Mouse (Mus musculus): Measurements from ENCODE around the gene Exosc2. TPM values are rescaled to one million over a fixed set of nuclear protein-coding genes. Genes with fewer than 3 reads are reported as not detected.
A peak's percentile ranks its signal among the peaks of the same experiment; 100 is the strongest.

Exosc2 gene
- total and polyA plus RNA-seq, 2 experiments from 2014 or later: 31.1 to 36.5 TPM

DNA sequence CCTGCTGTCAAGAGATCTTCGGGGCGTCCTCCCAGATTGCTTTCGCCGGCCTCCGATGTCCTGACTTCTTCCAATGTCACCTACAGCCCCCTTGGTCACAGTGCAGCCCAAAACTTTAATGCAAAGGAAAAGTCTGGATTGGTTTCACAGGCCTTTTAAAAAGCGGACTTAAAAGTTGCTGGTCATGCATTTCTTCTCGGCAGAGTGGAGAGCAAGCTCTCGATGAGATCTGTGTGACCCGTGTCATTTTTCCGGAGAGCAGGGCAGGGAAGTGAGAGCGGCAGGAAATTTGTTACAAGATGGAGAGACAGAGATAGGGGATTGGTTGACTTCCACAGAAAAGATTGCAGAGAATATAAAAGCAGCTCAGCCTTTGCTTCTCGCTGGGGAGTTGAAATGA lies 18.5 kb downstream of the Exosc2 start:
- peak overlapping the region; percentile 94 for H3K4me2 ChIP-seq (ENCODE audit: low read depth, low read length)
- no peaks in the 10 kb centered on the region for H3K9me3 ChIP-seq (ENCODE audit: low read length)
- DNase-seq (ENCODE audit: low spot score) (no peak), ATAC-seq (no peak)
- no peaks in the 10 kb centered on the region for H3K36me3 ChIP-seq (ENCODE audit: insufficient read depth, low read length)
- under 1% methylated on average over 12 of the region's 12 CpGs for WGBS
- peak overlapping the region; percentile 91 for H3K27ac ChIP-seq
- H3K4me3 ChIP-seq (ENCODE audit: low read length): peak overlapping the region; percentile 97
- H3K4me1 ChIP-seq (ENCODE audit: insufficient read depth, low read length): peaks cover 15% of the 10 kb centered on the region
- no peaks in the 10 kb centered on the region for H3K27me3 ChIP-seq (ENCODE audit: insufficient read depth, low read length)
- TF ChIP-seq CTCF (IDR thresholded peaks at IDR 0.05; ENCODE audit: low read depth): no peak
- H3K9ac ChIP-seq (replicated peaks; ENCODE audit: low read length): peak overlapping the region; percentile 87

DNA sequence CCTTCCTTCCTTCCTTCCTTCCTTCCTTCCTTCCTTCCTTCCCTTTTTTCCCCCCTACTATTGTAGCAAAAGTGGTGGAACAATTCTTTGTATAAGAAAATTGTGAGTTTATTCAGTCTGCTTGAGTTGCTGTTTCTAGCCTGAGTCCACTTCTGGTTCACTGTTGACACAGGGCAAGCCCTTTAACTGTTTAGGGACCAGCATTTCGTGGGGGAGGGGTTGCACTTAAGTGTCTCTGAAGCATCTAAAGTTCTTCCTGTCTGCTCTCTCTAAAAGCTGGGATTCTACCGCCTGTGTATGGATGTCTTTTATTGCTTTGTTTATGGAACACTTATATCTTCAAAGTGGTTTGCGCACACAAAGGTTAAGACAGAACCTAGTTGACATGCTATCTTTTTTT lies 19.5 kb downstream of the Exosc2 start:
- Histone ChIP-seq H3K4me1 (ENCODE audit: insufficient read depth, low read length) (peaks cover 15% of the 10 kb centered on the region), H3K27me3 (ENCODE audit: insufficient read depth, low read length) (no peaks in the 10 kb centered on the region), H3K4me2 (ENCODE audit: low read depth, low read length) (peak overlapping the region; percentile 94), H3K4me3 (ENCODE audit: low read length) (peak overlapping the region; percentile 97), H3K9me3 (ENCODE audit: low read length) (no peaks in the 10 kb centered on the region), H3K36me3 (ENCODE audit: insufficient read depth, low read length) (no peaks in the 10 kb centered on the region), H3K9ac (replicated peaks; ENCODE audit: low read length) (no peak overlapping the region; the same call in 1 of the 2 replicates), H3K27ac (no peak overlapping the region)
- ATAC-seq (no peak), DNase-seq (ENCODE audit: low spot score) (no peak)
- TF ChIP-seq CTCF (IDR thresholded peaks at IDR 0.05; ENCODE audit: low read depth): no peak
- 60% methylated on average over 3 of the region's 3 CpGs for WGBS

DNA sequence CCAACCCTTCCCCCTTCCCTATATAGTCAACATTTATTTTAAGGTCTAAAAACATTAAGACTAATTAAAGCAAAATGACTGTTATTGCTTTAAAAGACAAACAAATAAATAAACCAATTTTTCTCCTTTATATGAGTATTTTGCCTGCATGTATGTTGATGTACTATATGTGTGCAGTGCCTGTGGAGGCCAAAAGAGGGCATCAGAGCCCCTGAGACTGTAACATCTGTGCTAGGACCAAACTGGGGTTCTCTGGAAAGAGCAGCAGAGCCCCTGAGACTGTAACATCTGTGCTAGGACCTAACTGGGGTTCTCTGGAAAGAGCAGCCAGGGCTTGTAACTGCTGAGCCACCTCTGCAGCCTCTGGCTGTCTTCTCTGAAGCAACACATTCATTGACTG lies 27.7 kb downstream of the Exosc2 start:
- no peak for DNase-seq (ENCODE audit: low spot score)
- no peak overlapping the region for H3K4me2 ChIP-seq (ENCODE audit: low read depth, low read length)
- H3K27ac ChIP-seq: no peak overlapping the region
- H3K4me1 ChIP-seq (ENCODE audit: insufficient read depth, low read length): no peaks in the 10 kb centered on the region
- no peaks in the 10 kb centered on the region for H3K9me3 ChIP-seq (ENCODE audit: low read length)
- no peaks in the 10 kb centered on the region for H3K27me3 ChIP-seq (ENCODE audit: insufficient read depth, low read length)
- H3K4me3 ChIP-seq (ENCODE audit: low read length): no peak overlapping the region
- H3K9ac ChIP-seq (replicated peaks; ENCODE audit: low read length): no peak overlapping the region
- H3K36me3 ChIP-seq (ENCODE audit: insufficient read depth, low read length): peaks cover 9% of the 10 kb centered on the region; the same call in 1 of the 2 replicates
- ATAC-seq: no peak
- peak; percentile 59 for TF ChIP-seq CTCF (IDR thresholded peaks at IDR 0.05; ENCODE audit: low read depth)

DNA sequence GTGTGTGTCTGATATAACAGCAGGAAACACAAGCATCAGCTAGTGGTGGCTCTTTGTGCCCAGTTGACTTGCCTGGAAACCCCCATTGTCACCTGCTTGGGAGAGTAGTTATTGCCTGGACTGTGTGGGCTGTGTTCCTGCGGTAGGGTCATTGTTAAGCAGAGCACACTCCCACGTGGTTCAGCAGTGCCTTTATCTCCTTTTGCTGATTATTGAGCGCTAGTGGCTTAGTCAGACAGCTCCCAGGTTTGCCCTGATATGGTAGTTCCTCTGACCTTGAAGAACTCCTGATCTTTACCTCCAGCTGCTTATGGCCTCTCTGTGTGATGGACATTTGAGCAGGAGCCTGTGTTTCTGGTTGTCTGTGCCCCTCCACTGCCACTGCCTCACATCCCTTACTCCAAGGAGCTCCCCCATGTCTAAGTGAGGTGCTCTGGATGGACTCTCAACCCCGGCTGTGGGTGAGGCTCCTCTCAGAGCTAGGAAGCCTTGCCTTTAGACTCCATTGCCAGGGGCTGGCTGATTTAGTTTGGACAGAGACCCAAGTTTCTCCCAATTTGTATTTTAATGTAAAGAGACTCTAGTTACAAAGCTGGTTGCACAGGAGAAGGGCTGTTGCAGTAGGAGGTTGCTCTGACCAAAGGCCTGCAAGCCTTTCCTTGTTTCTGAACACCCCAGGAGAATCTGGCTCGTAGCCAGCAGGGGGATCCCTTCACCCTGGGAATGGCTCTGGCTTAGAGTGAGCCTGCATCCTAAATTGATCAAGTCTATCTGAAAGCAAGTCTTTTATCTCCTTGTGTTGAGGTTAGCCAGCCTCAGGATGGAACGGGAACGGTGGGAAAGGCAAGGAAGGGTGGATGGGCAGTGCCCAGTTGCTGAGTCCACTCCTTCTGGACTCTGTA lies 30.3 kb downstream of the Exosc2 start:
- H3K27me3 ChIP-seq (ENCODE audit: insufficient read depth, low read length): no peaks in the 10 kb centered on the region
- peaks cover 4% of the 10 kb centered on the region; the same call in 1 of the 2 replicates for H3K36me3 ChIP-seq (ENCODE audit: insufficient read depth, low read length)
- WGBS: 43% methylated on average over 7 of the region's 7 CpGs
- ATAC-seq: no peak
- H3K4me1 ChIP-seq (ENCODE audit: insufficient read depth, low read length): no peaks in the 10 kb centered on the region
- H3K9me3 ChIP-seq (ENCODE audit: low read length): no peaks in the 10 kb centered on the region
- H3K4me3 ChIP-seq (ENCODE audit: low read length): no peak overlapping the region
- TF ChIP-seq CTCF (IDR thresholded peaks at IDR 0.05; ENCODE audit: low read depth): peak; percentile 41
- no peak overlapping the region for H3K9ac ChIP-seq (replicated peaks; ENCODE audit: low read length)
- H3K27ac ChIP-seq: no peak overlapping the region
- peak; percentile 66 for DNase-seq (ENCODE audit: low spot score)
- H3K4me2 ChIP-seq (ENCODE audit: low read depth, low read length): no peak overlapping the region

DNA sequence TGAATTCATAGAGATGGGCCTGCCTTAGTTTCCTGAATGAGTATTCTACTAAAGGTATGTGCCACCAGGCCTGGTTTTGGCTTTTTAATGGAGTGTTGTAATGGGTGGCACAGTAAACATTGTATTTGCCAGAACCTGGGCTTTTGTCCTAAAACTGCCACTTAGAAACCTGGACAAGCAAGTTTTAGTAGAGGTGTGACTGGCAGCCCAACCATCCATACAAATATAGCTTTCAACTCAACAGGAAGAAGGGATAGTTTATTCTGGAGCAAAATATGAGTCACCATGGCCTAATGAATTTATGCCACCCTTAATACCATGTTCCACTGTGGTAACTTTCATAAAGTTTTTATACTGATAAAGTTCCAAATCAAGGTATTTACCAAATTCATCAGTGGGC lies 32.7 kb downstream of the Exosc2 start:
- no peaks in the 10 kb centered on the region for H3K9me3 ChIP-seq (ENCODE audit: low read length)
- no peaks in the 10 kb centered on the region for H3K36me3 ChIP-seq (ENCODE audit: insufficient read depth, low read length)
- H3K4me3 ChIP-seq (ENCODE audit: low read length): no peak overlapping the region
- no peak for ATAC-seq
- TF ChIP-seq CTCF (IDR thresholded peaks at IDR 0.05; ENCODE audit: low read depth): no peak
- H3K9ac ChIP-seq (replicated peaks; ENCODE audit: low read length): no peak overlapping the region
- no peak for DNase-seq (ENCODE audit: low spot score)
- no peak overlapping the region for H3K4me2 ChIP-seq (ENCODE audit: low read depth, low read length)
- no peaks in the 10 kb centered on the region for H3K27me3 ChIP-seq (ENCODE audit: insufficient read depth, low read length)
- no peaks in the 10 kb centered on the region for H3K4me1 ChIP-seq (ENCODE audit: insufficient read depth, low read length)
- no peak overlapping the region for H3K27ac ChIP-seq

DNA sequence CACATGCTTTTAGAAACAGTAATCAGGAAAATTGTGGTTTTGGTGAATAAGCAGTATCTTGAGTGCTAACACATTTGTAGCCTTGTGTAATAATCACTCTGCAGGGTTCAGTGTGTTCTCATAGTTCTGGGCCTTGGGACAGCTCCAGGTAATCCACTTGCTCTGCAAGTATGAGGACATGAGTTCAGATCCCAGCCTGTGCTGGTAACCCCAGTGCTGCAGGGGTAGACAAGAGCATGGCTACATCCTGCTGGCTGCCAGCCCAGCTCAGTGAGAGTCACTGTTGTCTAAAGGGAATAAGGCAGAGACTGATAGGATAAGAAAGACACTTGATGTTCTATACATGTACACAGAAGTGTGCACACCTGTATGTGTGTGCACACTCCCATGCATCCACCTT lies 35.4 kb downstream of the Exosc2 start:
- no peak for ATAC-seq
- H3K27me3 ChIP-seq (ENCODE audit: insufficient read depth, low read length): no peaks in the 10 kb centered on the region
- no peak overlapping the region for H3K27ac ChIP-seq
- H3K36me3 ChIP-seq (ENCODE audit: insufficient read depth, low read length): no peaks in the 10 kb centered on the region
- H3K9ac ChIP-seq (replicated peaks; ENCODE audit: low read length): no peak overlapping the region
- no peaks in the 10 kb centered on the region for H3K4me1 ChIP-seq (ENCODE audit: insufficient read depth, low read length)
- no peak overlapping the region for H3K4me2 ChIP-seq (ENCODE audit: low read depth, low read length)
- no peak for TF ChIP-seq CTCF (IDR thresholded peaks at IDR 0.05; ENCODE audit: low read depth)
- DNase-seq (ENCODE audit: low spot score): no peak
- H3K4me3 ChIP-seq (ENCODE audit: low read length): no peak overlapping the region
- no peaks in the 10 kb centered on the region for H3K9me3 ChIP-seq (ENCODE audit: low read length)

DNA sequence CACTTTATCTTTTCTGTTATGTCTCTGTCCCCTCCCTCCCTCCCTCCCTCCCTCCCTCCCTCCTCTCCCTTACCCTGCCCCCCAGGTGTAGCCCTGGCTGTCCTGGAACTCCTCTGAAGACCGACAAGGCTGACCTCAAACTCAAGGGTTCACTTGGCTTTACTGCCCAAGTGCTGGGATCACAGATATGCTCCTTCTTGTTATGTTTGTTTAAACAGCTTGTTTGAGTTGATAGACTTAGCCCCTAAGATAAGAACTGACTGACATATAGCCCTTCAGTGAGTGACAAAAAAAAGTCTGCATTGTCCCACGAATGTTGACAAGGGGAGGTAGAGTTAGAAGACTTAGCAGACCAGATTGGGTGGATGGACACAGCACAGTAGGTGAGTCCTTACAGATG lies 36.0 kb downstream of the Exosc2 start:
- Histone ChIP-seq H3K4me3 (ENCODE audit: low read length) (no peak overlapping the region), H3K27me3 (ENCODE audit: insufficient read depth, low read length) (no peaks in the 10 kb centered on the region), H3K4me2 (ENCODE audit: low read depth, low read length) (no peak overlapping the region), H3K36me3 (ENCODE audit: insufficient read depth, low read length) (no peaks in the 10 kb centered on the region), H3K9ac (replicated peaks; ENCODE audit: low read length) (no peak overlapping the region), H3K9me3 (ENCODE audit: low read length) (no peaks in the 10 kb centered on the region), H3K27ac (no peak overlapping the region), H3K4me1 (ENCODE audit: insufficient read depth, low read length) (no peaks in the 10 kb centered on the region)
- TF ChIP-seq CTCF (IDR thresholded peaks at IDR 0.05; ENCODE audit: low read depth): no peak
- WGBS: 79% methylated on average over 2 of the region's 2 CpGs
- DNase-seq (ENCODE audit: low spot score) (no peak), ATAC-seq (no peak)
